Mouse (Mus musculus) heart, embryonic 10.5 days (tissue): ENCODE results near the gene Hyal2. TPM values are rescaled to one million over a fixed set of nuclear protein-coding genes. Genes with fewer than 3 reads are reported as not detected.

Experiments
- DNase-seq: peaks from one replicate; pipeline ENCODE4 v3.0.0-alpha.2; 2017; ENCODE audit warnings: low spot score
- H3K27ac ChIP-seq: fragments of 300-500 bp; sonication (generic); 2 replicates; pipeline ENCODE4 v1.5.1; 2016; ENCODE audit warnings: mild to moderate bottlenecking
- H3K27me3 ChIP-seq: fragments of 300-500 bp; sonication (generic); 2 replicates; pipeline ENCODE4 v1.6.1; 2016; ENCODE audit warnings: mild to moderate bottlenecking; ENCODE audit not compliant: poor library complexity, insufficient read depth, severe bottlenecking
- H3K36me3 ChIP-seq: fragments of 300-500 bp; sonication (generic); 2 replicates; pipeline ENCODE4 v1.6.1; 2016; ENCODE audit warnings: mild to moderate bottlenecking, moderate library complexity
- H3K4me1 ChIP-seq: fragments of 300-500 bp; sonication (generic); 2 replicates; pipeline ENCODE4 v1.6.1; 2016; ENCODE audit warnings: mild to moderate bottlenecking
- H3K4me3 ChIP-seq: fragments of 300-500 bp; sonication (generic); 2 replicates; pipeline ENCODE4 v1.5.1; 2016; ENCODE audit warnings: mild to moderate bottlenecking, moderate library complexity
- H3K9me3 ChIP-seq: fragments of 300-500 bp; sonication (generic); 2 replicates; pipeline ENCODE4 v1.6.1; 2016; ENCODE audit warnings: mild to moderate bottlenecking, moderate library complexity
- WGBS: fragments of 180-500 bp; shearing (Covaris S2); methylation state at CpG from one replicate; pipeline ENCODE4 v1.1.7; 2016; 5-methylcytosine and 5-hydroxymethylcytosine counted together
- polyA plus RNA-seq: library from polyadenylated mRNA; unstranded; fragments of >200 nt; fragmentation: Nextera tagmentation; extraction: Ambion mirVana; gene quantifications from 2 replicates; pipeline ENCODE4 v1.2.1, GENCODE M21; 2016

The Hyal2 gene
- polyA plus RNA-seq, 1 experiment from 2014 or later: 128 TPM

- Histone ChIP-seq H3K4me1 (peaks cover 69% of the 10 kb centered on the region), H3K27me3 (no peaks in the 10 kb centered on the region), H3K27ac (0 out of 2 replicates have a peak overlapping the region, but pooled peaks have one; percentile 42), H3K4me3 (no peak overlapping the region), H3K36me3 (peaks cover 64% of the 10 kb centered on the region), H3K9me3 (no peaks in the 10 kb centered on the region)
- DNase-seq: no peak
- WGBS: 65% methylated on average over 4 of the region's 4 CpGs
These were observed 47.3 kb downstream of the Hyal2 start for GRCm38 (mm10) chr9:107615035-107615434.

- WGBS: 71% methylated on average over 2 of the region's 2 CpGs
- Histone ChIP-seq H3K27me3 (no peaks in the 10 kb centered on the region), H3K36me3 (peaks cover 78% of the 10 kb centered on the region), H3K9me3 (no peaks in the 10 kb centered on the region), H3K27ac (no peak overlapping the region), H3K4me3 (no peak overlapping the region), H3K4me1 (peaks cover 62% of the 10 kb centered on the region)
- no peak for DNase-seq
These were observed 49.7 kb downstream of the Hyal2 start for GRCm38 (mm10) chr9:107617461-107617860.

- Histone ChIP-seq H3K27ac (peak overlapping the region; percentile 79), H3K27me3 (no peaks in the 10 kb centered on the region), H3K4me3 (no peak overlapping the region), H3K36me3 (peaks cover 85% of the 10 kb centered on the region), H3K9me3 (no peaks in the 10 kb centered on the region), H3K4me1 (peaks cover 56% of the 10 kb centered on the region)
- 88% methylated on average over 6 of the region's 6 CpGs for WGBS
- no peak for DNase-seq
These were observed 50.4 kb downstream of the Hyal2 start for GRCm38 (mm10) chr9:107618098-107618497.

GRCm38 (mm10) chr9:107618778-107619545, 51.2 kb downstream of the Hyal2 start:
- WGBS: 40% methylated on average over 13 of the region's 13 CpGs
- Histone ChIP-seq H3K27me3 (no peaks in the 10 kb centered on the region), H3K4me3 (peak overlapping the region; percentile 25; the same call in 1 of the 2 replicates), H3K27ac (peak overlapping the region; percentile 79), H3K9me3 (no peaks in the 10 kb centered on the region), H3K36me3 (peaks cover 86% of the 10 kb centered on the region), H3K4me1 (peaks cover 55% of the 10 kb centered on the region)
- DNase-seq: no peak

GRCm38 (mm10) chr9:107619546-107619879, 51.8 kb downstream of the Hyal2 start:
- H3K4me1 ChIP-seq: peaks cover 55% of the 10 kb centered on the region
- DNase-seq: peak; percentile 94
- H3K36me3 ChIP-seq: peaks cover 86% of the 10 kb centered on the region
- H3K27me3 ChIP-seq: no peaks in the 10 kb centered on the region
- H3K27ac ChIP-seq: peak overlapping the region; percentile 79
- WGBS: 38% methylated on average over 13 of the region's 13 CpGs
- peak overlapping the region; percentile 25 for H3K4me3 ChIP-seq
- no peaks in the 10 kb centered on the region for H3K9me3 ChIP-seq

- DNase-seq: no peak
- no peak overlapping the region for H3K4me3 ChIP-seq
- peaks cover 57% of the 10 kb centered on the region for H3K4me1 ChIP-seq
- H3K27me3 ChIP-seq: no peaks in the 10 kb centered on the region
- no peak overlapping the region for H3K27ac ChIP-seq
- no peaks in the 10 kb centered on the region for H3K9me3 ChIP-seq
- peaks cover 85% of the 10 kb centered on the region for H3K36me3 ChIP-seq
These were observed 53.2 kb downstream of the Hyal2 start for GRCm38 (mm10) chr9:107620954-107621353.

Other genes with a start within 250 kb of the Hyal2 start
- gene Hemk1, start 229.6 kb upstream of the Hyal2 start, polyA plus RNA-seq: 13.4 and 14.6 TPM in 2 replicates
- 0.74 and 1.2 TPM in 2 replicates for gene 6430571L13Rik, start 227.3 kb upstream of the Hyal2 start, polyA plus RNA-seq
- gene Cacna2d2, start 168.3 kb upstream of the Hyal2 start, polyA plus RNA-seq: 6.8 TPM in 2 replicates
- gene Tmem115, start 34.0 kb upstream of the Hyal2 start, polyA plus RNA-seq: 42.7 and 46.8 TPM in 2 replicates
- 24.1 and 24.5 TPM in 2 replicates for gene Cyb561d2, start 25.8 kb upstream of the Hyal2 start, polyA plus RNA-seq
- gene Nprl2, start 25.7 kb upstream of the Hyal2 start, polyA plus RNA-seq: 28.3 and 33.1 TPM in 2 replicates
- gene Zmynd10, start 20.6 kb upstream of the Hyal2 start, polyA plus RNA-seq: 0.17 TPM in 1 of 2 replicates, not detected in the other
- 50.5 and 51.7 TPM in 2 replicates for gene Rassf1, start 16.4 kb upstream of the Hyal2 start, polyA plus RNA-seq
- gene Tusc2, start 4.7 kb upstream of the Hyal2 start, polyA plus RNA-seq: 64.7 and 70.0 TPM in 2 replicates
- gene Hyal1, start 9.0 kb downstream of the Hyal2 start, polyA plus RNA-seq: 4.9 and 6.8 TPM in 2 replicates
- gene Naa80, start 10.9 kb downstream of the Hyal2 start, polyA plus RNA-seq: 14.8 and 15.3 TPM in 2 replicates
- gene Hyal3, start 12.9 kb downstream of the Hyal2 start, polyA plus RNA-seq: 0.36 and 0.70 TPM in 2 replicates
- gene Ifrd2, start 19.7 kb downstream of the Hyal2 start, polyA plus RNA-seq: 58.0 and 62.8 TPM in 2 replicates
- gene Sema3b, start 41.3 kb downstream of the Hyal2 start, polyA plus RNA-seq: 4.9 and 8.2 TPM in 2 replicates
- gene Gnai2, start 67.4 kb downstream of the Hyal2 start, polyA plus RNA-seq: 359 and 404 TPM in 2 replicates
- 4.2 and 4.5 TPM in 2 replicates for gene Slc38a3, start 101.6 kb downstream of the Hyal2 start, polyA plus RNA-seq
- 1.2 and 3.2 TPM in 2 replicates for gene Gnat1, start 111.8 kb downstream of the Hyal2 start, polyA plus RNA-seq
- 4.7 and 13.2 TPM in 2 replicates for gene Sema3f, start 142.5 kb downstream of the Hyal2 start, polyA plus RNA-seq
- gene Rbm5, start 203.1 kb downstream of the Hyal2 start, polyA plus RNA-seq: 131 and 159 TPM in 2 replicates